Mouse (Mus musculus) liver, adult 2 months (tissue): ENCODE results near the gene Cgref1.

ENCODE experiments used
- CTCF ChIP-seq: fragments of 200-500 bp; IDR thresholded peaks from 2 replicates; pipeline ENCODE4 v1.5.1; 2011; ENCODE audit warnings: low read depth, low read length, control low read depth
- POLR2A ChIP-seq: fragments of 200-500 bp; IDR thresholded peaks from 2 replicates; pipeline ENCODE4 v1.6.1; 2011; ENCODE audit warnings: low read length, control low read depth; ENCODE audit not compliant: insufficient read depth; ENCODE audit errors: extremely low read depth

GRCm38 (mm10) chr5:30949654-30950326, 4.4 kb upstream of the Cgref1 start:
- TF ChIP-seq POLR2A (peak; percentile 70), CTCF (no peak)
